Mouse (Mus musculus): ENCODE results near the gene Ogdh. TPM values are rescaled to one million over a fixed set of nuclear protein-coding genes. Genes with fewer than 3 reads are reported as not detected.
"Not testable (repeated sequence)": the region's sequence is repeated elsewhere in the genome, so short reads cannot be mapped to it uniquely, and the experiment has no call there.

The Ogdh gene
- total RNA-seq, 2 experiments from 2014 or later = 116 to 151 TPM

- ATAC-seq (replicated peaks; ENCODE audit: poor library complexity, severe bottlenecking) = no peak
Measured at GRCm38 (mm10) chr11:6355106-6355505, 63.7 kb downstream of the Ogdh start.

- ATAC-seq (replicated peaks; ENCODE audit: poor library complexity, severe bottlenecking) = no peak
Measured at GRCm38 (mm10) chr11:6364581-6365275, 73.3 kb downstream of the Ogdh start.

GRCm38 (mm10) chr11:6365885-6366284 lies 74.5 kb downstream of the Ogdh start:
- peak; percentile 99 for ATAC-seq (replicated peaks; ENCODE audit: poor library complexity, severe bottlenecking)

GRCm38 (mm10) chr11:6366434-6366833 lies 75.0 kb downstream of the Ogdh start:
- no peak for ATAC-seq (replicated peaks; ENCODE audit: poor library complexity, severe bottlenecking)

GRCm38 (mm10) chr11:6367156-6367555 lies 75.7 kb downstream of the Ogdh start:
- no peak for ATAC-seq (replicated peaks; ENCODE audit: poor library complexity, severe bottlenecking)

GRCm38 (mm10) chr11:6367986-6368385 lies 76.6 kb downstream of the Ogdh start:
- ATAC-seq (replicated peaks; ENCODE audit: poor library complexity, severe bottlenecking) = not testable (repeated sequence)

GRCm38 (mm10) chr11:6371376-6372155 lies 80.1 kb downstream of the Ogdh start:
- no peak for ATAC-seq (replicated peaks; ENCODE audit: poor library complexity, severe bottlenecking)

- no peak for ATAC-seq (replicated peaks; ENCODE audit: poor library complexity, severe bottlenecking)
Measured at GRCm38 (mm10) chr11:6372784-6373183, 81.4 kb downstream of the Ogdh start.

- no peak for ATAC-seq (replicated peaks; ENCODE audit: poor library complexity, severe bottlenecking)
Measured at GRCm38 (mm10) chr11:6380916-6381315, 89.5 kb downstream of the Ogdh start.

- ATAC-seq (replicated peaks; ENCODE audit: poor library complexity, severe bottlenecking) = no peak
Measured at GRCm38 (mm10) chr11:6388126-6388725, 96.8 kb downstream of the Ogdh start.

GRCm38 (mm10) chr11:6388726-6389413 lies 97.4 kb downstream of the Ogdh start, which contains the start of gene Zmiz2:
TSS of gene Zmiz2 (plus strand) at chr11:6389074.
- peak; percentile 79 for ATAC-seq (replicated peaks; ENCODE audit: poor library complexity, severe bottlenecking)

GRCm38 (mm10) chr11:6389483-6389921 lies 98.1 kb downstream of the Ogdh start:
- no peak for ATAC-seq (replicated peaks; ENCODE audit: poor library complexity, severe bottlenecking)

GRCm38 (mm10) chr11:6390376-6391053 lies 99.1 kb downstream of the Ogdh start:
- no peak for ATAC-seq (replicated peaks; ENCODE audit: poor library complexity, severe bottlenecking)

- ATAC-seq (replicated peaks; ENCODE audit: poor library complexity, severe bottlenecking) = peak; percentile 56
Measured at GRCm38 (mm10) chr11:6391516-6392276, 100.3 kb downstream of the Ogdh start.

GRCm38 (mm10) chr11:6392857-6393256 lies 101.4 kb downstream of the Ogdh start:
- ATAC-seq (replicated peaks; ENCODE audit: poor library complexity, severe bottlenecking) = no peak

GRCm38 (mm10) chr11:6393866-6394265 lies 102.4 kb downstream of the Ogdh start:
- no peak for ATAC-seq (replicated peaks; ENCODE audit: poor library complexity, severe bottlenecking)

- ATAC-seq (replicated peaks; ENCODE audit: poor library complexity, severe bottlenecking) = no peak
Measured at GRCm38 (mm10) chr11:6395565-6395964, 104.1 kb downstream of the Ogdh start.

GRCm38 (mm10) chr11:6398141-6398540 lies 106.7 kb downstream of the Ogdh start:
- ATAC-seq (replicated peaks; ENCODE audit: poor library complexity, severe bottlenecking) = no peak

Data from granulocyte monocyte progenitor cell, adult 5-6 weeks (primary cell).